Mouse (Mus musculus) CD4-positive, CD25-positive, alpha-beta regulatory T cell, adult 9 weeks (primary cell): Measurements from ENCODE around the gene Tbx6. TPM values are rescaled to one million over a fixed set of nuclear protein-coding genes. Genes with fewer than 3 reads are reported as not detected.

ENCODE experiments used
- polyA plus RNA-seq: library from polyadenylated mRNA; unstranded; fragments of 100-300 nt; shearing (Covaris generic); gene quantifications from one replicate; pipeline ENCODE4 v1.2.1, GENCODE M21; 2017

The Tbx6 gene
- polyA plus RNA-seq, result 4.0 TPM

DNA sequence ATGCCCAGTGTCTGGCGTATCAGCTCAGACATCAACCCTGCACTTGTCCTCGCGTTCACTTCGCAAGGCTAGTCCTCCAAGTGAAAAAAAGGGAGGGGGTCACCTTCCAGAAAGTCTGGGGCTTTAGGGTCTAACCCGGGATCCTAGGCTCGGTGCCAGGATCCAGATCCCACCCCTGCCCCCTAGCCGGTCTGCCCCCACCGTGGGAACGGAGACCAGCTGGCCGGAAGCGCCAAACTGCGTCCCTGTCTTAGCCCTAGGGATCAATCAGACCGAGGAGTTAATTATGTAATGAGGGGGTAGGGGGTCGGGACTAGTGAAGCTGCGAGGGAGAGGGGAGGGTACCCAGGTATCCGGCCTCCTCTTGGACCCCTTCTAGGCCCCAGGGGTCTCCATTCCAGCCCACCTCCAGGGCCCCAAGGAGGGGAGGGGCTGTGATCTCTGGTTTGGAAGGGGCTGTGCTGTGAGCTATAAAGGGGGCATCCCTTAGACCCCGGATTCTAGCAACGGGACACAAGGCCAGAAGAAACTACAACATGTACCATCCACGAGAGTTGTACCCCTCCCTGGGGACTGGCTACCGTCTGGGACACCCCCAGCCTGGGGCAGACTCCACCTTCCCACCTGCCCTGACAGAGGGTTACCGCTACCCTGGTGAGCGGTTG lies at the start of gene Tbx6:
TSS of gene Tbx6 (plus strand) at position 513 of the 665 bp plus-strand sequence.

GRCm38 (mm10) chr7:126759050-126759671 lies 22.1 kb upstream of the Tbx6 start, which contains the start of gene Mapk3:
Gene Mapk3, plus strand, starts transcription at chr7:126759601.

GRCm38 (mm10) chr7:126766201-126766600 lies 15.1 kb upstream of the Tbx6 start, which contains the start of gene Gdpd3:
Gene Gdpd3, plus strand, starts transcription at chr7:126766334.

GRCm38 (mm10) chr7:126776598-126777057 lies 4.7 kb upstream of the Tbx6 start, which contains the start of gene Ypel3:
Gene Ypel3, plus strand, starts transcription at chr7:126776955.

GRCm38 (mm10) chr7:126791851-126792720 lies 10.8 kb downstream of the Tbx6 start, which contains the start of gene Ppp4c:
Gene Ppp4c, minus strand, starts transcription at chr7:126792496.

DNA sequence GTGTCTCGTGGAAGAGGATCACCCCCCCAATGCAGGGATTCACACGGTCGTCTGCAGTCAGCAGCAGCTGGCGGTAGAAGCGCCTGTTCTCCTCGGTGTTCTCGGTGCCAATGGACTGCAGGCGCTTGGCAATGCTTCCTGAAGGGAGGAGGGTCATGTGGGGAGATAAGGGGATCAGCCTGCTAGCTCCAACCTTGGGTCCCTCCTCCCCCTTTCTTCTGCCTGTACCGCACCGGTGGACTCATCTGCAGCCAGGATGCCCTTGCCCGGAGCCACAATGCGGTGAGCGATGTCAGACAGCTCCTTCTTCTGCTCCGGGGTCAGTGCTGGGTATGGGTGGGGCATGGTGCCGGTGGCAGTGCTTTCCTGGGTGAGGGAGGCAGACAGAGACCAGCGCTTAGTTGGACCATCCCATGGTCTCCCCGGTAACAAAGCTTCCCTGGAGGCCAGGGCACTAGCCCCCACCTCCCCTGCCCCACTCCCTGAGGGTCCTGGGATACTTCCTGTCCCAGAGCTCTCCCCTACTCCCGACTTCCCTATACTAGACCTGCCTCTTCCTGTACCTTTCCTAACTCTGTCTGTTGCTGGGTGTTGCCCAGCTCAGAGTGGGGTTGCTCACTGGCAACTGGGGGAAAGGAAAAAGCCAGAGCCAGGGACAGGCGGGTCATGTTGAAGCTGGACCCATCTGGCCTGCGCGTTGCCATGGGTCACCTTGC lies 16.3 kb downstream of the Tbx6 start, which contains the start of gene Fam57b:
TSS of gene Fam57b (plus strand) at position 258 of the 716 bp plus-strand sequence.

DNA sequence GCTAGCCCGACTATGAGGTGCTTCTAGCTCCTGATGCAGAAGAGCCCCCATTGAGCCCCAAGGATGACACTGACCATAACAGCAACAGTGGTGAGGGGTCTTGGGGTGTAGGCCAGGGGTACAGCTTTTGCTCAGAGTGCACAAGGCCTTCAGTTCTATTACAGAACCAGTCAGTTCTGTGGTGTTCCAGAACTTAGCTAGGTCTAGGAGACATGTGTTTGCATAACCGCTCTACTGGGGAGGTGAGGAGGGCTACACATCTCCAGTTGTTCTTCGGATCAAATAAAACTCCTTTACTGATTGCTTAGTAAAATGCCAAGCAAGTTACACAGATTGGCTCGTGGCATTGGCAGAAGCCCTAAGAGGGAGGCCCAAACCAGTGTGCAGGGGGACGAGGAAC lies 50.3 kb downstream of the Tbx6 start, which contains the start of gene 4930451I11Rik:
TSS of gene 4930451I11Rik (minus strand) at position 101 of the 400 bp plus-strand sequence.

Other genes starting within 250 kb of the Tbx6 start
- 238 TPM for gene Eif3c, start 215.1 kb upstream of the Tbx6 start, polyA plus RNA-seq
- 3.2 TPM for gene Apobr, start 196.5 kb upstream of the Tbx6 start, polyA plus RNA-seq
- gene Cln3, start 195.7 kb upstream of the Tbx6 start, polyA plus RNA-seq, result 109 TPM
- gene Il27, start 186.5 kb upstream of the Tbx6 start, polyA plus RNA-seq, result not detected
- gene Nupr1, start 150.6 kb upstream of the Tbx6 start, polyA plus RNA-seq, result not detected
- gene Sgf29, start 132.2 kb upstream of the Tbx6 start, polyA plus RNA-seq, result 132 TPM
- 1.4 TPM for gene Sult1a1, start 105.1 kb upstream of the Tbx6 start, polyA plus RNA-seq
- 153 TPM for gene Bola2, start 86.1 kb upstream of the Tbx6 start, polyA plus RNA-seq
- 10.8 TPM for gene Slx1b, start 85.7 kb upstream of the Tbx6 start, polyA plus RNA-seq
- gene Coro1a, start 73.7 kb upstream of the Tbx6 start, polyA plus RNA-seq, result 3,709 TPM
- gene Mapk3, start 21.9 kb upstream of the Tbx6 start, polyA plus RNA-seq, result 37.7 TPM
- gene Gdpd3, start 15.1 kb upstream of the Tbx6 start, polyA plus RNA-seq, result 1.9 TPM
- 201 TPM for gene Ypel3, start 4.5 kb upstream of the Tbx6 start, polyA plus RNA-seq
- 333 TPM for gene Ppp4c, start 11.0 kb downstream of the Tbx6 start, polyA plus RNA-seq
- not detected for gene Fam57b, start 16.2 kb downstream of the Tbx6 start, polyA plus RNA-seq
- not detected for gene 4930451I11Rik, start 50.2 kb downstream of the Tbx6 start, polyA plus RNA-seq
- gene Doc2a, start 65.9 kb downstream of the Tbx6 start, polyA plus RNA-seq, result not detected
- gene Hirip3, start 80.5 kb downstream of the Tbx6 start, polyA plus RNA-seq, result 10.6 TPM
- gene Ino80e, start 80.9 kb downstream of the Tbx6 start, polyA plus RNA-seq, result 113 TPM
- 53.3 TPM for gene Taok2, start 103.2 kb downstream of the Tbx6 start, polyA plus RNA-seq
- 58.9 TPM for gene Tmem219, start 141.4 kb downstream of the Tbx6 start, polyA plus RNA-seq
- 9.7 TPM for gene Kctd13, start 147.4 kb downstream of the Tbx6 start, polyA plus RNA-seq
- 0.19 TPM for gene Asphd1, start 168.1 kb downstream of the Tbx6 start, polyA plus RNA-seq
- gene Sez6l2, start 169.1 kb downstream of the Tbx6 start, polyA plus RNA-seq, result 0.66 TPM
- gene Cdipt, start 194.4 kb downstream of the Tbx6 start, polyA plus RNA-seq, result 326 TPM
- 2.2 TPM for gene Cdiptos, start 194.6 kb downstream of the Tbx6 start, polyA plus RNA-seq
- gene Mvp, start 233.1 kb downstream of the Tbx6 start, polyA plus RNA-seq, result 51.3 TPM
- gene Pagr1b, start 235.0 kb downstream of the Tbx6 start, polyA plus RNA-seq, result 2.1 TPM
- 148 TPM for gene Pagr1a, start 235.9 kb downstream of the Tbx6 start, polyA plus RNA-seq
- gene Gm42742, start 239.6 kb downstream of the Tbx6 start, polyA plus RNA-seq, result 28.1 TPM
- 17.3 TPM for gene Prrt2, start 239.7 kb downstream of the Tbx6 start, polyA plus RNA-seq
- gene Maz, start 245.6 kb downstream of the Tbx6 start, polyA plus RNA-seq, result 19.6 TPM